Mouse (Mus musculus) E14TG2a.4 (cell line): ENCODE measurements around the gene Cobl.

Experiments
- CTCF ChIP-seq: conservative IDR thresholded peaks from 2 replicates; pipeline ENCODE4 v1.5.1; 2014; ENCODE audit warnings: low read length
- POU5F1 ChIP-seq: IDR thresholded peaks from 2 replicates; pipeline ENCODE4 v1.6.1; 2014; ENCODE audit warnings: low read length, borderline replicate concordance

- TF ChIP-seq CTCF (no peak), POU5F1 (no peak)
These were observed 153.3 kb downstream of the Cobl start for GRCm38 (mm10) chr11:12311419-12311818.
